Comparison of ENCODE assay signal across 11 mouse cellular contexts in the genomic region with DNA sequence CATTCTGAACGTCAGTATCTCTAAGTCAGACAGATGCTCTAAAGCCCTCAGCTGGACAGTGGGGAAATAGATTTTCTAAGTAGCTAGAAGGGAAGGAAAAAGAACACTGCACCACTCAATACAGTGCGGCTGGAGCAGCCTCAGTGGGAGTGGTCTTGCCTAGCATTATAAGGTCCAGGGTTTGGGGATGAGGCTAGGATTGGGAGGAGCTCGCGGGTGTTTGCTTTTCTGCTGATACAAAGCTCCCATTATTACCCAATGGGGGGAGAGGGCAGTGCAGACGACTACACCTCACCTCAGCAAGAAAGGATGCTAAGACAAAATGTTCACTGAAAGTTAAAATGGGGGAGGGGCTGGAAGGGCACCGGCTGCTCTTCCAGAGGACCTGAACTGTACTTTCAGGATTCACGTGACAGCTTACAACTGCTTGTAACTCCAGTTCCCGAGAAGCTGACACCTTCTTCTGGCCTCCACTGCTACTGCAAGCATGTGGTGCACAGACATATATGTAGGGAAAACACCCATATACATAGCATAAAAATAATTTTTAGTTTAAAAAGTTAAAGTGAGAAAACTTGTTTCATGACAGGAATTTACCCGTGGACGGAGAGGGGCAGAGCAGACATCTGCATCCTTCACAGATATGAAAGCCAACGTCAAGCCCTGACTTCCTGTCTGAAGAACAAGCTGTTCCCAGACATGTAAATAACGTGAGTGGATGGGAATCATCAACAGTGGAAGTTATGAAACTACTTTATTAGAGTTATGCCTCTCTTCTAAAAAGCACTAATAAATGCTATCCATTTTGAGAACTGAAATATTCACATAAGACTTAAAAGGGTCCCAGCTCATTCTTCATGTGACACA. TPM values are rescaled to one million over a fixed set of nuclear protein-coding genes. Genes with fewer than 3 reads are reported as not detected.
A peak's percentile ranks its signal among the peaks of the same experiment; 100 is the strongest.
DNase-seq lines count a peak whose midpoint lies in the region; ATAC-seq and TF ChIP-seq lines count a peak whose summit lies in the region.
"Had no signal": no experiment of that assay in that cellular context is flagged by ENCODE, and none has a peak within 500 bp of the region (broad histone marks: within the 10 kb centered on the region; RNA-seq: fewer than 3 reads in every experiment).

No protein-coding gene starts in this region.

- no peaks in the 10 kb centered on the region for H3K9me3 ChIP-seq in forebrain, embryonic 10.5 days
- no peaks in the 10 kb centered on the region for H3K9me3 ChIP-seq in forebrain, postnatal 0 days (ENCODE audit: low read length)
- H3K9me3 ChIP-seq in liver, postnatal 0 days (ENCODE audit: low read length): no peaks in the 10 kb centered on the region
- no peaks in the 10 kb centered on the region for H3K9me3 ChIP-seq in stomach, postnatal 0 days (ENCODE audit: control insufficient read depth, low read length)
- H3K9me3 ChIP-seq: limb, embryonic 13.5 days; neural tube, embryonic 12.5 days had no signal

- H3K36me3 ChIP-seq in forebrain, embryonic 10.5 days (replicated peaks): peaks cover 43% of the 10 kb centered on the region
- 0 out of 2 replicates have a peak, but pooled peaks cover 8% of the 10 kb centered on the region for H3K36me3 ChIP-seq in forebrain, postnatal 0 days (ENCODE audit: insufficient read depth)
- no peaks in the 10 kb centered on the region for H3K36me3 ChIP-seq in testis, adult 2 months (ENCODE audit: control insufficient read depth, insufficient read depth, low read length)
- no peaks in the 10 kb centered on the region for H3K36me3 ChIP-seq in liver, postnatal 0 days (replicated peaks; ENCODE audit: insufficient read depth, low read length)
- H3K36me3 ChIP-seq in stomach, postnatal 0 days (ENCODE audit: control insufficient read depth, insufficient read depth, low read length): no peaks in the 10 kb centered on the region
- no peaks in the 10 kb centered on the region for H3K36me3 ChIP-seq in thymus, adult 2 months (ENCODE audit: control insufficient read depth, insufficient read depth, low read length)

- TF ChIP-seq EP300 in liver, postnatal 0 days (IDR thresholded peaks at IDR 0.05; ENCODE audit: low read depth): peak; percentile 88
- TF ChIP-seq EP300 in stomach, postnatal 0 days (optimal IDR thresholded peaks at IDR 0.05): no peak

- H3K27ac ChIP-seq in forebrain, embryonic 10.5 days: 0 out of 2 replicates have a peak overlapping the region, but pooled peaks have one; percentile 11
- no peak overlapping the region for H3K27ac ChIP-seq in forebrain, postnatal 0 days (ENCODE audit: low read depth, low read length)
- peak overlapping the region; percentile 76 for H3K27ac ChIP-seq in testis, adult 2 months (ENCODE audit: control insufficient read depth, insufficient read depth, low read depth, low read length)
- H3K27ac ChIP-seq in liver, postnatal 0 days (ENCODE audit: low read depth): peak overlapping the region; percentile 83
- peak overlapping the region; percentile 83 for H3K27ac ChIP-seq in stomach, postnatal 0 days (replicated peaks)
- no peak overlapping the region for H3K27ac ChIP-seq in thymus, adult 2 months (ENCODE audit: control insufficient read depth, insufficient read depth, low read length)
- H3K27ac ChIP-seq: limb, embryonic 13.5 days; neural tube, embryonic 12.5 days had no signal

- no peak overlapping the region for H3K4me2 ChIP-seq in forebrain, postnatal 0 days (ENCODE audit: low read depth)
- H3K4me2 ChIP-seq in liver, postnatal 0 days (ENCODE audit: low read depth, low read length): no peak overlapping the region
- no peak overlapping the region for H3K4me2 ChIP-seq in stomach, postnatal 0 days (replicated peaks; ENCODE audit: low read depth)
- H3K4me2 ChIP-seq: limb, embryonic 13.5 days; neural tube, embryonic 12.5 days had no signal

- peaks cover 18% of the 10 kb centered on the region for H3K4me1 ChIP-seq in forebrain, embryonic 10.5 days
- H3K4me1 ChIP-seq in forebrain, postnatal 0 days (ENCODE audit: insufficient read depth): no peaks in the 10 kb centered on the region
- H3K4me1 ChIP-seq in testis, adult 2 months (ENCODE audit: control insufficient read depth, insufficient read depth, low read length): no peaks in the 10 kb centered on the region; the same call in 1 of the 2 replicates
- H3K4me1 ChIP-seq in liver, postnatal 0 days (ENCODE audit: insufficient read depth): 0 out of 2 replicates have a peak, but pooled peaks cover 6% of the 10 kb centered on the region
- no peaks in the 10 kb centered on the region for H3K4me1 ChIP-seq in stomach, postnatal 0 days (replicated peaks; ENCODE audit: control insufficient read depth, insufficient read depth)
- H3K4me1 ChIP-seq in thymus, adult 2 months (replicated peaks; ENCODE audit: control insufficient read depth, insufficient read depth, low read length): no peaks in the 10 kb centered on the region
- H3K4me1 ChIP-seq: neural tube, embryonic 12.5 days had no signal

- no peak for TF ChIP-seq POLR2A in testis, adult 2 months (IDR thresholded peaks at IDR 0.05; ENCODE audit: control insufficient read depth, low read depth, low read length)
- TF ChIP-seq POLR2A in thymus, adult 2 months (IDR thresholded peaks at IDR 0.05; ENCODE audit: control insufficient read depth, extremely low read depth, insufficient read depth, low read length, poor library complexity): no peak

- H3K4me3 ChIP-seq in forebrain, embryonic 10.5 days: no peak overlapping the region
- no peak overlapping the region for H3K4me3 ChIP-seq in forebrain, postnatal 0 days (ENCODE audit: low read depth, low read length)
- no peak overlapping the region for H3K4me3 ChIP-seq in testis, adult 2 months (ENCODE audit: control insufficient read depth, low read depth, low read length)
- no peak overlapping the region for H3K4me3 ChIP-seq in liver, postnatal 0 days (ENCODE audit: low read depth, low read length)
- no peak overlapping the region for H3K4me3 ChIP-seq in stomach, postnatal 0 days (ENCODE audit: low read depth, low read length)
- H3K4me3 ChIP-seq in thymus, adult 2 months (ENCODE audit: control insufficient read depth, insufficient read depth, low read length): no peak overlapping the region
- H3K4me3 ChIP-seq: limb, embryonic 13.5 days; neural tube, embryonic 12.5 days had no signal

- 65% methylated on average over 12 of the region's 12 CpGs for WGBS in forebrain, embryonic 10.5 days
- WGBS in forebrain, postnatal 0 days: 48% methylated on average over 12 of the region's 12 CpGs
- WGBS in liver, postnatal 0 days (ENCODE audit: insufficient replicate concordance): 23% methylated on average over 12 of the region's 12 CpGs
- 20% methylated on average over 12 of the region's 12 CpGs for WGBS in stomach, postnatal 0 days
- 42% methylated on average over 12 of the region's 12 CpGs for WGBS in thymus, adult 2 months

- no peak for TF ChIP-seq CTCF in forebrain, postnatal 0 days (IDR thresholded peaks at IDR 0.05; ENCODE audit: low read depth)
- TF ChIP-seq CTCF in testis, adult 2 months (IDR thresholded peaks at IDR 0.05; ENCODE audit: control insufficient read depth, insufficient read depth, insufficient replicate concordance, low read depth, low read length): no peak
- TF ChIP-seq CTCF in liver, postnatal 0 days (IDR thresholded peaks at IDR 0.05; ENCODE audit: low read depth): no peak
- no peak; the same call in 1 of the 2 replicates for TF ChIP-seq CTCF in stomach, postnatal 0 days (IDR thresholded peaks at IDR 0.05; ENCODE audit: low read depth)
- no peak for TF ChIP-seq CTCF in thymus, adult 2 months (IDR thresholded peaks at IDR 0.05; ENCODE audit: borderline replicate concordance, control insufficient read depth, extremely low read depth, insufficient read depth, low read length, poor library complexity)

- H3K27me3 ChIP-seq in forebrain, embryonic 10.5 days (ENCODE audit: poor library complexity, severe bottlenecking): no peaks in the 10 kb centered on the region
- no peaks in the 10 kb centered on the region for H3K27me3 ChIP-seq in forebrain, postnatal 0 days (ENCODE audit: insufficient read depth, low read length)
- no peaks in the 10 kb centered on the region for H3K27me3 ChIP-seq in testis, adult 2 months (ENCODE audit: control insufficient read depth, insufficient read depth, low read length)
- no peaks in the 10 kb centered on the region for H3K27me3 ChIP-seq in liver, postnatal 0 days (ENCODE audit: insufficient read depth, low read length)
- H3K27me3 ChIP-seq in stomach, postnatal 0 days (ENCODE audit: control insufficient read depth, insufficient read depth, low read length): no peaks in the 10 kb centered on the region
- H3K27me3 ChIP-seq in thymus, adult 2 months (ENCODE audit: control insufficient read depth, insufficient read depth, low read length): no peaks in the 10 kb centered on the region
- H3K27me3 ChIP-seq: limb, embryonic 13.5 days; neural tube, embryonic 12.5 days had no signal

- DNase-seq in forebrain, embryonic 10.5 days (ENCODE audit: extremely low spot score, low spot score): no peak
- no peak for DNase-seq in forebrain, postnatal 0 days
- DNase-seq in testis, postnatal 14 days (ENCODE audit: low spot score): no peak
- no peak for DNase-seq in liver, postnatal 0 days
- no peak for DNase-seq in stomach, postnatal 0 days (ENCODE audit: low spot score)
- DNase-seq in thymus, adult 2 months: no peak

- no peak for ATAC-seq in forebrain, postnatal 0 days
- ATAC-seq in liver, postnatal 0 days: peak; percentile 62
- peak; percentile 75 for ATAC-seq in stomach, postnatal 0 days (ENCODE audit: low FRiP score, low TSS enrichment)
- no peak for ATAC-seq in frontal cortex, adult (ENCODE audit: low TSS enrichment)

- no peak overlapping the region for H3K9ac ChIP-seq in forebrain, postnatal 0 days
- H3K9ac ChIP-seq in liver, postnatal 0 days (replicated peaks): no peak overlapping the region
- H3K9ac ChIP-seq in stomach, postnatal 0 days (ENCODE audit: low read length): no peak overlapping the region
- H3K9ac ChIP-seq: limb, embryonic 13.5 days; neural tube, embryonic 12.5 days had no signal

RNA-seq across cellular contexts. Expression of a gene that starts 32.9 kb away (rescaled TPM):
- polyA plus RNA-seq in forebrain, embryonic 10.5 days (2016; fragmentation: Nextera tagmentation; extraction: Ambion mirVana): 34.3 and 36.7 TPM in 2 replicates
- 27.9 and 31.7 TPM in 2 replicates for total RNA-seq in forebrain, postnatal 0 days (2014; rRNA removed)
- 32.9 and 44.9 TPM in 2 replicates for polyA plus RNA-seq in forebrain, postnatal 0 days (2015; fragmentation: Nextera tagmentation; extraction: Ambion mirVana)
- 7.4 and 7.6 TPM in 2 replicates for polyA plus RNA-seq in testis, adult 2 months (2012; rRNA removed)
- polyA plus RNA-seq in liver, postnatal 0 days (2015; fragmentation: Nextera tagmentation; extraction: Ambion mirVana): 2.2 and 4.2 TPM in 2 replicates
- 15.5 and 17.5 TPM in 2 replicates for polyA plus RNA-seq in stomach, postnatal 0 days (2015; fragmentation: Nextera tagmentation; extraction: Ambion mirVana)
- polyA plus RNA-seq in thymus, adult 2 months (2012; rRNA removed): 2.6 and 2.8 TPM in 2 replicates

RNA-seq across cellular contexts. Expression of a gene that starts 46.6 kb away (rescaled TPM):
- not detected in 2 replicates for polyA plus RNA-seq in forebrain, embryonic 10.5 days (2016; fragmentation: Nextera tagmentation; extraction: Ambion mirVana)
- not detected in 2 replicates for total RNA-seq in forebrain, postnatal 0 days (2014; rRNA removed)
- not detected in 2 replicates for polyA plus RNA-seq in forebrain, postnatal 0 days (2015; fragmentation: Nextera tagmentation; extraction: Ambion mirVana)
- polyA plus RNA-seq in testis, adult 2 months (2012; rRNA removed): 1.2 and 1.8 TPM in 2 replicates
- polyA plus RNA-seq in liver, postnatal 0 days (2015; fragmentation: Nextera tagmentation; extraction: Ambion mirVana): not detected in 2 replicates
- not detected in 2 replicates for polyA plus RNA-seq in stomach, postnatal 0 days (2015; fragmentation: Nextera tagmentation; extraction: Ambion mirVana)
- not detected in 2 replicates for polyA plus RNA-seq in thymus, adult 2 months (2012; rRNA removed)
- total RNA-seq: common myeloid progenitor, adult 5-6 weeks had no signal
- polyA plus RNA-seq: limb, embryonic 13.5 days; neural tube, embryonic 12.5 days had no signal

RNA-seq across cellular contexts. Expression of a gene that starts 58.3 kb away (rescaled TPM):
- polyA plus RNA-seq in forebrain, embryonic 10.5 days (2016; fragmentation: Nextera tagmentation; extraction: Ambion mirVana): 0.58 and 0.68 TPM in 2 replicates
- 1.2 and 2.0 TPM in 2 replicates for total RNA-seq in forebrain, postnatal 0 days (2014; rRNA removed)
- polyA plus RNA-seq in forebrain, postnatal 0 days (2015; fragmentation: Nextera tagmentation; extraction: Ambion mirVana): 0.21 and 0.47 TPM in 2 replicates
- 1.5 and 1.7 TPM in 2 replicates for polyA plus RNA-seq in testis, adult 2 months (2012; rRNA removed)
- 0.07 and 0.09 TPM in 2 replicates for polyA plus RNA-seq in liver, postnatal 0 days (2015; fragmentation: Nextera tagmentation; extraction: Ambion mirVana)
- 1.3 and 1.5 TPM in 2 replicates for polyA plus RNA-seq in stomach, postnatal 0 days (2015; fragmentation: Nextera tagmentation; extraction: Ambion mirVana)
- polyA plus RNA-seq in thymus, adult 2 months (2012; rRNA removed): 0.89 and 1.2 TPM in 2 replicates

Comparison
In these comparisons a context has a peak if more than half of its experiments do, and no peak if none do; other contexts are left out.
1. H3K27ac ChIP-seq: peak in forebrain, embryonic 10.5 days (single experiment), testis, adult 2 months (single experiment), liver, postnatal 0 days (single experiment) and stomach, postnatal 0 days (single experiment); none in forebrain, postnatal 0 days (single experiment) and thymus, adult 2 months (single experiment).
2. ATAC-seq: peak in liver, postnatal 0 days (single experiment) and stomach, postnatal 0 days (single experiment); none in forebrain, postnatal 0 days (single experiment) and frontal cortex, adult (single experiment).